8 mouse cellular contexts compared by ENCODE assay signal in genomic region chr3:159495243-159495801, GRCm38 (mm10). TPM values are rescaled to one million over a fixed set of nuclear protein-coding genes. Genes with fewer than 3 reads are reported as not detected.
DNase-seq lines count a peak whose midpoint lies in the region; ATAC-seq and TF ChIP-seq lines count a peak whose summit lies in the region.

Gene Depdc1a, plus strand, starts transcription at chr3:159495433.

- no peak within 1 kb of the TSS for H3K27ac ChIP-seq in embryonic facial prominence, embryonic 13.5 days
- no peak within 1 kb of the TSS for H3K27ac ChIP-seq in kidney, adult 2 months (ENCODE audit: insufficient read depth, low read depth, low read length)
- H3K27ac ChIP-seq in limb, embryonic 12.5 days = no peak within 1 kb of the TSS
- H3K27ac ChIP-seq in midbrain, embryonic 15.5 days = 0 out of 2 replicates have a peak within 1 kb of the TSS, but pooled peaks have one; percentile 38
- no peak within 1 kb of the TSS for H3K27ac ChIP-seq in spleen, adult 2 months (ENCODE audit: insufficient read depth, low read length)

- no peaks in the 10 kb centered on the region for H3K27me3 ChIP-seq in embryonic facial prominence, embryonic 13.5 days
- H3K27me3 ChIP-seq in kidney, adult 2 months (replicated peaks; ENCODE audit: control insufficient read depth, insufficient read depth, low read length) = no peaks in the 10 kb centered on the region
- H3K27me3 ChIP-seq in limb, embryonic 12.5 days = no peaks in the 10 kb centered on the region
- no peaks in the 10 kb centered on the region for H3K27me3 ChIP-seq in midbrain, embryonic 15.5 days (replicated peaks)
- no peaks in the 10 kb centered on the region for H3K27me3 ChIP-seq in spleen, adult 2 months (ENCODE audit: control insufficient read depth, insufficient read depth, low read length)

- peak within 1 kb of the TSS; percentile 71 for H3K4me2 ChIP-seq in embryonic facial prominence, embryonic 13.5 days
- H3K4me2 ChIP-seq in limb, embryonic 12.5 days = peak within 1 kb of the TSS; percentile 62
- peak within 1 kb of the TSS; percentile 75 for H3K4me2 ChIP-seq in midbrain, embryonic 15.5 days

- under 1% methylated on average over 28 of the region's 28 CpGs for WGBS in embryonic facial prominence, embryonic 13.5 days
- under 1% methylated on average over 28 of the region's 28 CpGs for WGBS in kidney, adult 2 months
- WGBS in limb, embryonic 12.5 days = under 1% methylated on average over 28 of the region's 28 CpGs
- WGBS in midbrain, embryonic 15.5 days = under 1% methylated on average over 28 of the region's 28 CpGs
- WGBS in spleen, adult 2 months = 1% methylated on average over 28 of the region's 28 CpGs

- peaks cover 12% of the 10 kb centered on the region; the same call in 1 of the 2 replicates for H3K36me3 ChIP-seq in embryonic facial prominence, embryonic 13.5 days
- no peaks in the 10 kb centered on the region for H3K36me3 ChIP-seq in kidney, adult 2 months (ENCODE audit: control insufficient read depth, insufficient read depth, low read length)
- peaks cover 12% of the 10 kb centered on the region for H3K36me3 ChIP-seq in limb, embryonic 12.5 days
- no peaks in the 10 kb centered on the region for H3K36me3 ChIP-seq in midbrain, embryonic 15.5 days (replicated peaks)
- no peaks in the 10 kb centered on the region for H3K36me3 ChIP-seq in spleen, adult 2 months (ENCODE audit: control insufficient read depth, insufficient read depth, low read length)

- peak within 1 kb of the TSS; percentile 57 for H3K4me3 ChIP-seq in embryonic facial prominence, embryonic 13.5 days
- peak within 1 kb of the TSS; percentile 52 for H3K4me3 ChIP-seq in kidney, adult 2 months (ENCODE audit: insufficient read depth, low read depth, low read length)
- H3K4me3 ChIP-seq in limb, embryonic 12.5 days (replicated peaks) = peak within 1 kb of the TSS; percentile 50
- peak within 1 kb of the TSS; percentile 55 for H3K4me3 ChIP-seq in midbrain, embryonic 15.5 days
- H3K4me3 ChIP-seq in spleen, adult 2 months (ENCODE audit: extremely low read depth, insufficient read depth, insufficient read length) = peak within 1 kb of the TSS; percentile 71

- peaks cover 9% of the 10 kb centered on the region; the same call in 1 of the 2 replicates for H3K4me1 ChIP-seq in embryonic facial prominence, embryonic 13.5 days
- H3K4me1 ChIP-seq in kidney, adult 2 months (ENCODE audit: control insufficient read depth, insufficient read depth, low read length) = no peaks in the 10 kb centered on the region
- H3K4me1 ChIP-seq in limb, embryonic 12.5 days (replicated peaks) = no peaks in the 10 kb centered on the region
- H3K4me1 ChIP-seq in midbrain, embryonic 15.5 days = peaks cover 6% of the 10 kb centered on the region
- no peaks in the 10 kb centered on the region for H3K4me1 ChIP-seq in spleen, adult 2 months (ENCODE audit: control insufficient read depth, insufficient read depth, insufficient read length)

- peak; percentile 99 for ATAC-seq in embryonic facial prominence, embryonic 13.5 days (ENCODE audit: insufficient number of reproducible peaks, insufficient read depth, low FRiP score, low TSS enrichment, low read depth)
- peak; percentile 100 for ATAC-seq in limb, embryonic 12.5 days (ENCODE audit: insufficient number of reproducible peaks, insufficient read depth, low FRiP score, low TSS enrichment, low read depth)
- ATAC-seq in midbrain, embryonic 15.5 days (replicated peaks) = peak; percentile 100

- H3K9me3 ChIP-seq in embryonic facial prominence, embryonic 13.5 days = no peaks in the 10 kb centered on the region
- no peaks in the 10 kb centered on the region for H3K9me3 ChIP-seq in limb, embryonic 12.5 days
- no peaks in the 10 kb centered on the region for H3K9me3 ChIP-seq in midbrain, embryonic 15.5 days

- peak within 1 kb of the TSS; percentile 77 for H3K9ac ChIP-seq in embryonic facial prominence, embryonic 13.5 days
- H3K9ac ChIP-seq in limb, embryonic 12.5 days (replicated peaks) = peak within 1 kb of the TSS; percentile 59
- peak within 1 kb of the TSS; percentile 61 for H3K9ac ChIP-seq in midbrain, embryonic 15.5 days

- DNase-seq in 3134 (ENCODE audit: extremely low read depth, insufficient read length, low spot score) = peak; percentile 84
- DNase-seq in adrenal gland, postnatal 36 days = peak; percentile 91 to 92
- DNase-seq in heart, adult 18-20 months = peak; percentile 89 to 93
- DNase-seq in kidney, adult 2 months = peak; percentile 95
- DNase-seq in spleen, adult 2 months (ENCODE audit: low read depth in 1 of 2, low spot score in 2 of 2) = peak; percentile 83 to 85

- TF ChIP-seq CTCF in kidney, adult 2 months (conservative IDR thresholded peaks at IDR 0.05; ENCODE audit: insufficient read depth, insufficient read length, low read depth, low read length) = no peak
- TF ChIP-seq CTCF in spleen, adult 2 months (IDR thresholded peaks at IDR 0.05; ENCODE audit: extremely low read depth, insufficient read depth, insufficient read length, insufficient replicate concordance) = no peak

- no peak for TF ChIP-seq POLR2A in kidney, adult 2 months (IDR thresholded peaks at IDR 0.05; ENCODE audit: low read depth, low read length)
- no peak for TF ChIP-seq POLR2A in spleen, adult 2 months (IDR thresholded peaks at IDR 0.05; ENCODE audit: low read depth, low read length)

RNA-seq across cellular contexts. Expression of gene Depdc1a, which starts in this region (rescaled TPM):
- 1 to 10 TPM; 1.6 to 1.7 TPM for total RNA-seq in adrenal gland, postnatal 36 days (2021)
- polyA plus RNA-seq in embryonic facial prominence, embryonic 13.5 days (2015; fragmentation: Nextera tagmentation; extraction: Ambion mirVana) = 37.8 and 42.4 TPM in 2 replicates
- total RNA-seq in heart, adult 18-20 months (2021) = under 1 TPM in 1 of 2 experiments, not detected in 1; 0.22 TPM
- not detected in 2 replicates for polyA plus RNA-seq in kidney, adult 2 months (2012; rRNA removed)
- 42.1 and 44.5 TPM in 2 replicates for polyA plus RNA-seq in limb, embryonic 12.5 days (2016; fragmentation: Nextera tagmentation; extraction: Ambion mirVana)
- 3.1 and 3.3 TPM in 2 replicates for polyA plus RNA-seq in midbrain, embryonic 15.5 days (2015; fragmentation: Nextera tagmentation; extraction: Ambion mirVana)
- polyA plus RNA-seq in spleen, adult 2 months (2012; rRNA removed) = 0.15 and 0.23 TPM in 2 replicates

Comparison
In these comparisons a context has a peak if more than half of its experiments do, and no peak if none do; other contexts are left out.
1. Peak in DNase-seq in heart, adult 18-20 months; RNA of the gene not detected or under 1 TPM.
2. Peak in DNase-seq and H3K4me3 ChIP-seq in kidney, adult 2 months; RNA of the gene not detected or under 1 TPM.
3. Peak in DNase-seq and H3K4me3 ChIP-seq in spleen, adult 2 months; RNA of the gene not detected or under 1 TPM.